Mouse (Mus musculus): ENCODE data around the gene Atxn1.

The Atxn1 gene

GRCm38 (mm10) chr13:45709402-45709801 is 255.4 kb downstream of the Atxn1 start:
- DNase-seq: peak; percentile 53

GRCm38 (mm10) chr13:45701296-45701790 is 263.5 kb downstream of the Atxn1 start:
- DNase-seq: no peak

GRCm38 (mm10) chr13:45698982-45699381 is 265.8 kb downstream of the Atxn1 start:
- DNase-seq: no peak

- DNase-seq: no peak
Observed at GRCm38 (mm10) chr13:45696009-45696408, 268.8 kb downstream of the Atxn1 start.

GRCm38 (mm10) chr13:45694921-45695437 is 269.8 kb downstream of the Atxn1 start:
- no peak for DNase-seq

GRCm38 (mm10) chr13:45693953-45694352 is 270.9 kb downstream of the Atxn1 start:
- DNase-seq: no peak

- no peak for DNase-seq
Observed at GRCm38 (mm10) chr13:45693534-45693933, 271.3 kb downstream of the Atxn1 start.

GRCm38 (mm10) chr13:45693126-45693525 is 271.7 kb downstream of the Atxn1 start:
- DNase-seq: no peak

- DNase-seq: no peak
Observed at GRCm38 (mm10) chr13:45692440-45692839, 272.4 kb downstream of the Atxn1 start.

GRCm38 (mm10) chr13:45690426-45690825 is 274.4 kb downstream of the Atxn1 start:
- DNase-seq: no peak

- no peak for DNase-seq
Observed at GRCm38 (mm10) chr13:45688864-45689263, 275.9 kb downstream of the Atxn1 start.

- DNase-seq: no peak
Observed at GRCm38 (mm10) chr13:45687581-45687980, 277.2 kb downstream of the Atxn1 start.

- DNase-seq: no peak
Observed at GRCm38 (mm10) chr13:45686309-45686582, 278.6 kb downstream of the Atxn1 start.

GRCm38 (mm10) chr13:45685575-45686308 is 279.1 kb downstream of the Atxn1 start:
- DNase-seq: no peak

GRCm38 (mm10) chr13:45684891-45685311 is 279.9 kb downstream of the Atxn1 start:
- DNase-seq: no peak

GRCm38 (mm10) chr13:45683991-45684390 is 280.8 kb downstream of the Atxn1 start:
- DNase-seq: no peak

- DNase-seq: no peak
Observed at GRCm38 (mm10) chr13:45681196-45681595, 283.6 kb downstream of the Atxn1 start.

- no peak for DNase-seq
Observed at GRCm38 (mm10) chr13:45680651-45681050, 284.2 kb downstream of the Atxn1 start.

GRCm38 (mm10) chr13:45679096-45679495 is 285.7 kb downstream of the Atxn1 start:
- no peak for DNase-seq

- DNase-seq: no peak
Observed at GRCm38 (mm10) chr13:45672628-45673027, 292.2 kb downstream of the Atxn1 start.

GRCm38 (mm10) chr13:45669969-45670368 is 294.8 kb downstream of the Atxn1 start:
- no peak for DNase-seq

GRCm38 (mm10) chr13:45662852-45663251 is 302.0 kb downstream of the Atxn1 start:
- no peak for DNase-seq

GRCm38 (mm10) chr13:45662216-45662615 is 302.6 kb downstream of the Atxn1 start:
- DNase-seq: no peak

GRCm38 (mm10) chr13:45661283-45662185 is 303.3 kb downstream of the Atxn1 start:
- DNase-seq: peak; percentile 59

All from right cerebral cortex, adult 18-20 months (tissue).